Mouse (Mus musculus) megakaryocyte progenitor cell, adult 5-6 weeks (primary cell): ENCODE measurements around the gene Inhbc. TPM values are rescaled to one million over a fixed set of nuclear protein-coding genes. Genes with fewer than 3 reads are reported as not detected.
"Not testable (repeated sequence)": the region's sequence is repeated elsewhere in the genome, so short reads cannot be mapped to it uniquely, and the experiment has no call there.

ENCODE experiments used
- ATAC-seq: replicated peaks from 2 replicates; pipeline ENCODE4 v1.8.0; 2016; ENCODE audit warnings: mild to moderate bottlenecking, moderate TSS enrichment, inconsistent platforms; ENCODE audit not compliant: poor library complexity
- total RNA-seq, 2 experiments: library from RNA; stranded (forward) in 1 of 2; stranded (reverse) in 1 of 2; fragments of 157-497, 149-512 nt in 1 of 2; fragments of 200-1000 nt in 1 of 2; gene quantifications; 2 replicates each; pipeline versions ENCODE4 v1.2.3 to v1.2.4; 2015 to 2017

Gene Inhbc
- total RNA-seq, 2 experiments from 2014 or later: not detected

DNA sequence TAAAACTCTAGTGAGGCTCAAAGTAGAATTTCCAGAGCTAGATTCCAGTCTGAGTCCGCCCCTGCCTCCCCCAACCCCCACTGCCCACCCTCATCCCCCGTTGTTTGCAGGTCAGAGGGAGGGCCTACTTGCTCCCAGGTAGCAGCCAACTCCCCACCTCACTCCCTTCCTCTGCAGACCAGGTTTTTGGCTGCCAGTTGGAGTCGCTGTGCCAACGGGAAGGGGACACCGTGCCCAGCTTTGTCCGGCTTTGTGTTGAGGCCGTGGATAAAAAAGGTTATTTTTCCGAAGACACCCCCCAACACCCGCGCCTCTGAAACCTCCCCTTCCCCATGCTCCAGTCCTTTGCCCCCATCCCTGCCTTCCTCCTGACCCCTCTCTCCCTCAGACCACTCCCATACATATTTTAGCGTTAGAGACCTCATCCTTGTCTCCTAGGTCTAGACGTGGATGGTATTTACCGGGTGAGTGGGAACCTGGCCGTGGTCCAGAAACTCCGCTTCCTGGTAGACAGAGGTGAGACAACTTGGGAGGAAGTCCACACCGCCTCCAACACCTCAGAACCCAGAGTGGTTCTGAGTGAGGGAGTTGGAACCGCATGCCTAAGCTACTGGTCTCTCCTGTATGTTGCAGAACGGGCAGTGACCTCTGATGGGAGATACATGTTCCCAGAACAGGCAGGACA, 42.6 kb downstream of the Inhbc start:
- no peak for ATAC-seq

DNA sequence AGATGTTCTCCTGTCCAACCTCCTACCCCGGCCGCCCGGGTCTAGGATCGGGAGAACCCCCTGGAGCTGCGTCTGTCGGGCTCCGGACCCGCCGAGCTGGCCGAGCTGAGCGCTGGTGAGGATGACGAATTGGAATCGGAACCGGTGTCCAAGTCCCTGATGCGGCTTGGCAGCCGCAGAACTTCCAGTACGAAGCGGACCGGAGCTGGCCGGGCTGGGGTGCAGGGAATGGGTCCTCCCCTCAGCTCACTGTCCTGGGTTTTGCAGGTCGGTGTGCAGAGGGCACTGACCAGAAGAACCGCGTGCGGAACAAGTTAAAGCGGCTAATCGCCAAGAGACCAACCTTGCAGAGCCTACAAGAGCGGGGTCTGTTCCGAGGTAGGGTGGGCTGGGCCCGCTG, 43.4 kb downstream of the Inhbc start:
- no peak for ATAC-seq

DNA sequence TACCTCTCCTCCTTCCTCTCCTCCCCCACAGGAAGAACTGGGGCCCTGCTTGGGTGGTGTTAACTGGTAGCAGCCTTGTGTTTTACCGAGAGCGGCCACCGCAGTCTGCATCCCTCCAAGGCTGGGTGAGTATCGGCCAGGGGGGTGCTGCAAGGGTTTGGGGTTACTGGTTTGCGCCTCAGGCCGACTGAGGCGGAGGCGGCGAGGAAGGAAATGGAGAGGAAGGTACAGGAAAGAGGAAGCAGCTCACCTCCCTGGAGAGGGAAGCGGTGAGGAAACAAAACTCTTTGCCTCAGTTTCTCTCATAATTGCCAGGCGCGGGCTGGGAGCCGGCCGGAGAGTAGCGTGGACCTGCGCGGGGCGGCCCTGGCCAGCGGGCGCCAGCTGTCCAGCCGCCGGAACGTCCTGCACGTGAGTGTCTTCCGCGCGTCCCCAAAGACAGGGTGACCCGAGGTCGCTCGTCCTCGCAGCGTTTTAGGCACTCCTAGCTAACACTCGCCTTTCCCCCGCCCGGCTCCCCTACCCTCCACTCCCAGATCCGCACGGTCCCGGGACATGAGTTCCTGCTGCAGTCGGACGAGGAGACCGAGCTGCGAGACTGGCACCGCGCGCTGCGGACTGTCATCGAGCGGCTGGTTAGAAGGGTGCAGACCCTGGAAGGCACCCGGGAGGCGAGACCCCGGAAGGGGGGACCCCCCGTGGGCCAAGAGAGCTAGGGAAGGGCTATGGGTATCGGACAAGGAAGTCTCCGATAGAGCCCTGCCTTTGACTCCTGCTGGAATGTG, 44.0 kb downstream of the Inhbc start:
- peak; percentile 12 for ATAC-seq

DNA sequence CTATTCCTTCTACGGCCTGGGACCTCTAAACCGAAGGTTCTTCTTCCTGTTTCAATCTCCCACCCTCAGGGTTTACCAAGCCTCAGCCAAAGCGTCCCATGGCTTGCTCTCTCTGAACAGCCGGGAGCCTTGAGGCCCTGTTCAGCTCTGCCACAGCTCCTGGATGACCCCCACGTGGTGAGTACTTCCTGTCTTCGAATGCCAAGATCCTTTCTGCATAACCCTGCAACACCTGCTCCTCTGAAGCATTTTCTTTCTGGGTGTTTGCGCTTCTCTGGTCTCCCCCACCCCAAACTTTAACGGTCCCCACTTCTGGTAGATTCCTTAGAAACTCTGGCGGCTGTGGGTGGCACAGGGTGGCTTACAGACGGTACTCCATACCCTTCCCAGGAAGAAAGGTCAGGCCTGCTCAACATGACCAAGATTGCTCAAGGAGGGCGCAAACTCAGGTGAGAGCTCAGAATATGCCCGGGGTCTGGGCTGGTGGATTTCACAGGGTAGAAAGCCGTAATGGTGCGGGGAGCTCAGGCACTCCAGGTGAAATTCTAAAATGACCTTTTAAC, 44.7 kb downstream of the Inhbc start:
- no peak for ATAC-seq

DNA sequence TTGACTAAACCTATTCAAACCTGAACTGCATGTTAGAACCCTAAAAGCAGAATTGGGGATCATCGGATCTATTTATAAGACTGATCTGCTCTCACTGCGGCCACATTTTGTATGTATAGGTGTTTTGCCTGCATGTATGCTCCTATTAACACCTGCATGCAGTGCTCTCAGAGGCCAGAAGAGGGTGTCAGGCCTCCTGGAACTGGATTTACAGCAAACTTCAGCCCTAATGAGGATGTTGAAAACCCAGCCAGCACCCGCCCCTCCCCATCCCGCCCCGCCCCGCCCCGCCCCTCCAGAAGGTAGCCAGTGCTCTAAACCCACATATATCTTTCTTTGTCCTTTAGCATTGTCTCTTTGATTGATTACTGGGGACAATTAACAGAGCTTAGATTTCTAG, 45.7 kb downstream of the Inhbc start:
- peak; percentile 83 for ATAC-seq

DNA sequence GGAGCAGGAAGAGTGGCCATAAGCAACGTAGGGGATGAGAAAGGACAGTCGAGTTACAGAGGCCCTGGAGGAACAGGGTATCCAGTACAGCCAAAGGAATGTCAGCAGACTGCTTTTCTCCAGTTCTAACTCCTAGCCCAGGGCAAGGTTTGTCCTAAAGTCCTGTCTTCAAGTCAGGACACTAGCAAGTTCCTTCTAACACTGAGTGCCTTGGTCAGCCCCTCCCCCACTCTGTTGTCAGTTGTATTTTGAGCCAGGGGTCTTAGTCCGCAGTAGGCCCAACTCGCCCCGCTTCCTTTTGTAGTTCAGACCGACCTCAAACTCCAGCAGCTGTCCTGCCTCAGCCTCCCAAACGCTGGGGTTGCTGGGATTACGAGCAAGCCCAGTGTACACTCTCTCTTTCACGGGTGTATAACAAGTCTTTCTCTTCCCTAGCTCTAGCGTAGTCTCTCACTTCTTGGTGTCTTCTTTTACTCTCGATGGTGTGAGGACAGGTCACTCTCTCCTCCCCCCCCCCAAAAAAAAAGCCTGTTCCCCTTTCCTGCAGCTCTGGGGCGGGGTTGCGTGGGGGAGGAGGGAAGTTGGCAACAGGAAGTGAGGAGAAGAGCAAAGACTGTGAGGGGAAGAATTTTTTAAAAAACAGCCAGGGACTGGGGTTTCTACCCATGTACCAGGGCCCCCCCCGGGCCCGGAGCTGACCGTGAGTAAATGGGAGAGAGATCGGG, 46.9 kb downstream of the Inhbc start:
- ATAC-seq: peak; percentile 64

DNA sequence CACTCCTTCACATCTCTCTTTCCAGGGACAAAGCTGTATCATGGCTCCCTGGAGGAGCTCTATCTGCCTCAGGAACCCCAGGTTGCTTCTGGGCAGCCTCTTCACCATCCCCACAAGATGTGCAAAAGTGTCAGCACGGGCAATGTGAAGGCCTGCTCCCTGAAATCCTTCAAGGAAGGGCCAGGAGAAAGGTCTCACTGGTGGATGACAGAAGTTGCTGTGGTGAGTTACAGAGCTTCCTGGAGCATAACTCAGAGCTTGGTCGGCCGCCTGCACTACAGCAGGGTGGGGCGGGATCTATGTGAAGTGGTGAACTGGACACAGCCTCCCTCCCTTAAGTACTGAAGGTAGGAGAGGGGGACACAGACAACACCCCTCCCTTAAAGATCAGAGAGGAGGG, 47.6 kb downstream of the Inhbc start:
- ATAC-seq: no peak

DNA sequence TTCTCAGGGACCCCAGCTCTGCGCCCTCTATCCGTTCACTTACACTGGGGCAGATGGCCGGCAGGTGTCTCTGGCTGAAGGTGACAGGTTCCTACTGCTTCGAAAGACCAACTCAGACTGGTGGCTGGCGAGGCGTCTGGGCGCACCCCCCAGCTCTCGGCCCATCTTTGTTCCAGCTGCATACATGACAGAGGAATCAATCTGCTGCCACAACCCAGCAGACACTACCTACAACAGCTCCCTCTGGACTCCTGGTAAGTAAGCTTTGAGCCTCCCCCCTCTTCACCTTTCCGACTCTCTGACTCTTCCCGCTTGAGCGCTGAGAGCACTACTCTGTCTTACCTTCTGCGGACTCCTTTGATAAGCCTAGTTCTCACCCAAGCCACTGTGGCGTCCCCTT, 48.1 kb downstream of the Inhbc start:
- ATAC-seq: no peak

DNA sequence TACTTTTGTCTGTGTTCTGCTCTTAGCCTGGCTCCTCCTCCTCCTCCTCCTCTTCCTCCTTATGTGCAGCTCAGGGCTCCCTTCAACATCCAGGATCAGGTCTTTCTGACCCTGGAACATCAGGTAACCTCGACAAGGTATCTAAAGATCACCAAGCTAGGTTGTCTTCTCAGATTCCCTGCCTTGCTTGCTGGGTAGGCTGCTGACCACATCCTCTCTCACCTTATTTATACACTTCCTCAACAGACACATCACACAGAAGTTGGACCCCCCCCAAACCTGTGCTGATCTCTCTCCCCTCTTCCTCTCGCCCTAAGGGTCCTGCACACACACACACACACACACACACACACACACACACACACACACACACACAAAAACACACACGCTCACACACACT, 48.6 kb downstream of the Inhbc start, which contains the start of gene Arhgap9:
Gene Arhgap9 (plus strand): TSS at position 344 of the 400 bp plus-strand sequence.
- ATAC-seq: no peak

DNA sequence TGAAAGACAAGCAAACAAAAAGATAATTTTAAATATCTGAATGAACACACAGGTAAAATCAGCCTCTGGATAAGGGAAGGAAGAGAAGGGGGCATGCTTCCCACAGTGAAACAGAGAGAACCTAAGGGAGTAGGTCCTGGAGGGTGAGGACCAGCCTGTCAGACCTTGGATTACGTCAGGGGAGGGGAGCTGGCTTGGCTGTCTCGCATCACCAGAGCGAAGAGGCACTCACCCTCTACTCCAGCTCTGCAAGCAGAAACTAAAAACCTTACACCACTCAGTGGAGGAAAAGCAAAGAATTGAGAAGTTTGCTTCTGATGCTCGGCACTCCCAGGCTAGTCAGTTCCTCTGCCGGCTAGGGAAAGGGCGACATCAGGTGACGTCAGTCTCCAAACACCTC, 50.3 kb downstream of the Inhbc start:
- ATAC-seq: no peak

DNA sequence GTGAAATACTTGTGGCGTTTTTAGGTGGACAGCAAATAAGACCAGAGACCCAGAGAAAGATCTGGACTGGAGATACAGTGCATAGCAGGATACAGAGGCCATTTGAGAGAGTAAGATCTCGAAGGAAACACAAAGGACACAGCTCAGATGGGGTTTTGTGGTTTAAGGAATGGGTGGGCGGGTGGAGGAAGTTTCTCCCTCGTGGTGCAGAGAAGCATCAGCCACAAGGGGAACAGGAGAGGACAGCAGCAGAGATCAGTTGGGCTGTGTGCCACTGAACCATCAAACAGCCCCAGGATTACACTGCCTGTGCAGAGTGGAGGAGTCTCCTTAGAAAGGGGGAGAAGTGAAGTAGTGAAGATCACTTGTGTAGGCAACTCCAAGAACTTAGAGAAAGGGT, 52.2 kb downstream of the Inhbc start:
- peak; percentile 45 for ATAC-seq

DNA sequence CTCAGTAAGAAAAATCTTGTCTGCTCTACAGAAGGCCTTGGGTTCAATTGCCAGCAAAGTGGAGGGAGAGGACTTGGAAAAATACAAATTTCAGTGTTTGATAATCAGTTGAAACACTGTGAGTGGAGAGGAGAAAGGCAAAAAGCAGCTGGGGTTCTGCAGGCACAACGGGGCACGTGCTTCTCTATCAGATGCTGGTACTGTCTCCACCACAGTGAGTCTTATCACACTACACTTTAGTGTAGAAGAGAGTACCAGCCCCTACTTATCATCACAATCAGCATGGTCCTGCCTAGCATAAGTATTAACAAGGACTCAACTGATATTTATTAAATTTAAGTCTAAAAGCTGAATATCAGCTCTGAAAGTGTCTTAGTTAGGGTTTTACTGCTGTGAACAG, 53.0 kb downstream of the Inhbc start:
- ATAC-seq: peak; percentile 68

DNA sequence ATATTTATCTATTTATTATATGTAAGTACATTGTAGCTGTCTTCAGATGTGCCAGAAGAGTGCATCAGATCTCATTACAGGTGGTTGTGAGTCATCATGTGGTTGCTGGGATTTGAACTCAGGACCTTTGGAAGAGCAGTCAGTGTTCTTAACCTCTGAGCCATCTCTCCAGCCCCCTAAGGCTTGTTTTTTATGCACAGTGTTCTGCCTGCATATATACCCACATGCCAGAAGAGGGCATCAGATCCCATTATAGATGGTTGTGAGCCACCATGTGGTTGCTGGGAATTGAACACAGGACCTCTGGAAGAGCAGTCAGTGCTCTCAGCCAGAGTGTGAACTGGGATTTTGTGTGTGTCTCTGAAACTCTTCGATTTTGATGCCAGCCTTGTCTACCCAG, 55.3 kb downstream of the Inhbc start:
- not testable (repeated sequence) for ATAC-seq

DNA sequence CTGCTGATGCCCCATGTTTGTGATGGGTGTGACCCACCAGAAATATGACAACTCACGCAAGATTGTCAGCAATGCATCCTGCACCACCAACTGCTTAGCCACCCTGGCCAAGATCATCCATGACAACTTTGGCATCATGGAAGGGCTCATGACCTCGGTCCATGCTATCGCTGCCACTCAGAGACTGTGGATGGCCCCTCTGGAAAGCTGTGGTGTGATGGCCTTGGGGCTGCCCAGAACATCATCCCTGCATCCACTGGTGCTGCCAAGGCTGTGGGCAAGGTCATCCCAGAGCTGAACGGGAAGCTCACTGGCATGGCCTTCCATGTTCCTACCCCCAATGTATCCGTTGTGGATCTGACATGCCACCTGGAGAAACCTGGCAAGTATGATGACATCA, 56.7 kb downstream of the Inhbc start:
- not testable (repeated sequence) for ATAC-seq

DNA sequence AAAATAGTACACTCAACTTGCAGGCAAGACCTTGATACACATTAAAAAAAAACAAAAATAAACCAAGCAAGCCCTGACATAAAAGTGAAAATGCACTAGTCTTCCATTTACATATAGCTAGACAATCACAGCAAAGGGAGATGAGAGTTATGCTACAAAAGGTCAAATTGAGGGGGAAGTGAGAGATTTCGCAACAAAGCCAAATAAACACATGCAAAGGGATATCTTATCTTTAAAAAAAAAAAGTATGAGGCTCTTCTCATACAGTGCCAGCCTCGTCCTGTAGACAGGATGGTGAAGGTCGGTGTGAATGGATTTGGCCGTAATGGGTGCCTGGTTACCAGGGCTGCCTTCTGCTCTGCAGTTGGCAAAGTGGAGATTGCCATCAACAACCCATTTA, 57.4 kb downstream of the Inhbc start:
- no peak for ATAC-seq

DNA sequence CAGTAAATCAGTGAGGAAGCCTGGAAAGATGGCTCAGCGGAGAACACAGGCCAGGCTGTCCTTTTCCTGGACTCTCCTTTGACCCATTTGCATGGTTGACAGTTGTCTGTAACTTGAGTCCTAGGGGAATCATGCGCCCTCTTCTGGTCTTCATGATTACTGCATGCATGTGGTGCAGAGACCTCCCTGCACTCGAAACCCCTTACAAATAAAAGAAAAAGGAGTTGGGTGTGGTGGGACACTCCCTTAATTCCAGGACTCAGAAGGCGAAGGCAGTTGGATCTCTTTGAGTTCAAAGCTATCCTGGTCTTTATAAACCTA, 57.9 kb downstream of the Inhbc start:
- peak; percentile 68 for ATAC-seq

DNA sequence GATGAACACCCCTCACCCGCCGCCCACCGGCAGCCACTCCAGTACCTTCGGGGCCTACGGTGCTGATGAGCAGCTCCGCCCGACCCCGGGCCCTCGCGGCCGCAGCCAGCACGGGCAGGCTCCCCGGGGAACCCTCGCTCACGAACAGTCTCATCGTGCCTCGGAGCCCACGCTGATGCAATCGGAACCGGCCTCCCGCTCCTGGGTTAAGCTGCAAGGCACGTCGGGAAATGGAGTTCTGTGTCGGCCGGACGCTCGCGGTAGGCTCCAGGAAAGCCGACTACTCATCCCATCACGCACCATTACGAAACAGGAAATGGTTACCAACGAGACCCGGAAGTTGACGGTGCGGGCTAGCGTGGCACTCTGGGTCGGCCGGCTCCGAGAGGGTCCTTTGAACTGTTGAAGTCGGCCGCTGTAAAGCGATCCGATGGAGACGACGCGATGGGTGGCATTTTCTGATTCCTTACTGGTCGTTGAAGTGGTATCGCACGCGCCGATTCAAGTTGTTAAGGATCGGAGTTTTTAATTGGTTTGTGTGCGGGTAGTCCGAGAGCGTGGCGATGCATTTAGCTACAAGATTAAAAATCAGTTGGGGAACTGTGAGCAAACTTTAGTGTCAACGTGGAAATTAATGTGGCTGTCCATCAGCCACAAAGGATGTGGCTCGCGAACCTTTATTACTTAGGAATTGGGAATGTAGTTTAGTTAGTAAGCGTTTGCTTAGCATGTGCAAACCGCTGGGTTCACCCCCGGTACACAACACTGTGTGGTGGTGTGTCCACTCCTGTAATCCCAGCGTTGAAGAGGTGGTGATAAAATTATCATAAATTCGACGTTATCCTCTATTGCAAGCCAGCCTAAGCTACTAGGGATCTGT, 58.5 kb downstream of the Inhbc start, which contains the start of gene Mars:
Gene Mars (minus strand): TSS at position 311 of the 880 bp plus-strand sequence.
- ATAC-seq: peak; percentile 83

DNA sequence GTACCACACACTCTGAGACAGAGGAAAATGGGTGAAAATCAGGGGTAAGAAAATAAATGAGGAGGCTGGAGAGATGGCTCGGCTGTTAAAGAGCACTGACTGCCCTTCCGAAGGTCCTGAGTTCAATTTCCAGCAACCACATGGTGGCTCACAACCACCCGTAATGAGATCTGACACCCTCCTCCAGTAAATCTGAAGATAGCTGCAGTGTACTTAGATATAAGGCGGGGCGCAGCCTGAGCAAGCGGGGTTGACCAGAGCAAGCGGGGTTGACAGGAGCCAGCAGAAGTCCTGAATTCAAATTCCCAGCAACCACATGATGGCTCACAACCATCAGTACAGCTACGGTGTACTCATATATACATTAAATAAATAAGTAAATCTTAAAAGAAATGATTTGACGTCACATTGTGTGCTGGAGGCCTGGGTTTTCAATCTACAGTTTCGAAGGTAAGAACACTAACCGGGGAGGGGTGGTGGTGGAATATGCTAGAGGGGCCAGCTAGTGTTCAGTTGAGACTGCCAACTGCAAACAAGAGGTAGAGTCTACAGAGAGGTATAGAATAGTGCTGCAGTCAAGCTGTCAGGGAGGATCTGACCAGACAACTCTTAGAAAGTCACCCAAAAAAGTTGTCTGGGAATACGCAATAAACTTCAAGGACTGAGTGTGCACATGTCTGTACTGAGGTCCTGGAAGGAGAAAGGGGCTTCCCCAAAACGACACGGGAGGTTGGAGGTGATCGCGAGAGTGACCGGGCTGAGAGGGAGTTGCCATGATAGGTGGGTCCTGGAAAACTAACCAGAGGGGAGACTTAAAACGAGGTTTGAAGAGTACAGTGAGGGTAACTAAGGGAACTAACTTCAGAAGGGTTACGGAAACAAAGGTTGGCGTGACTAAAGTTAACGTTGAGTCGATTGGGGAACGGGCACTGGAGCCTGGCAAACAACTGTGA, 59.4 kb downstream of the Inhbc start:
- peak; percentile 62 for ATAC-seq

DNA sequence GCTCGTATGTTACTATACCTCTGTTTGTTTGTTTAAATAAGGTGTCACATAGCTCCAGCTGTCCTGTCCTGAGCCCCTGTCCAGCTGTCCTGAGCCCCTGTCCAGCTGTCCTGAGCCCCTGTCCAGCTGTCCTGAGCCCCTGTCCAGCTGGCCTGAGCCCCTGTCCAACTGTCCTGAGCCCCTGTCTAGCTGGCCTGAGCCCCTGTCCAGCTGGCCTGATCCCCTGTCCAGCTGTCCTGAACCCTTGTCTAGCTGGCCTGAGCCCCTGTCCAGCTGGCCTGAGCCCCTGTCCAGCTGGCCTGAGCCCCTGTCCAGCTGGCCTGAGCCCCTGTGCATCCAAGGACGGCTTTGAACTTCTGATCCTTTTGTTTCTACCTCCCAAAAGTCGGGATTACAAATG, 61.1 kb downstream of the Inhbc start:
- ATAC-seq: not testable (repeated sequence)
